Mouse (Mus musculus) G1E-ER4 (cell line): ENCODE data around the gene Tmem39a. TPM values are rescaled to one million over a fixed set of nuclear protein-coding genes. Genes with fewer than 3 reads are reported as not detected.

Source experiments
- GATA1 ChIP-seq: IDR thresholded peaks from one replicate; pipeline ENCODE4 v1.8.0; 2012; ENCODE audit warnings: low read length, inconsistent platforms
- polyA plus RNA-seq: library from polyadenylated mRNA; stranded (reverse); fragments of >175 nt; gene quantifications from 2 replicates; pipeline ENCODE4 v1.2.3, GENCODE M21; 2012

The Tmem39a gene
- polyA plus RNA-seq, 1 experiment: 15.4 TPM

- no peak for TF ChIP-seq GATA1
These were observed 50.6 kb downstream of the Tmem39a start for GRCm38 (mm10) chr16:38609092-38609491.

- TF ChIP-seq GATA1: no peak
These were observed 54.1 kb downstream of the Tmem39a start for GRCm38 (mm10) chr16:38612646-38613045.

GRCm38 (mm10) chr16:38613646-38614045 is 55.1 kb downstream of the Tmem39a start:
- no peak for TF ChIP-seq GATA1

- no peak for TF ChIP-seq GATA1
These were observed 59.5 kb downstream of the Tmem39a start for GRCm38 (mm10) chr16:38617977-38618376.

GRCm38 (mm10) chr16:38619054-38619453 is 60.6 kb downstream of the Tmem39a start:
- TF ChIP-seq GATA1: no peak

- TF ChIP-seq GATA1: no peak
These were observed 62.4 kb downstream of the Tmem39a start for GRCm38 (mm10) chr16:38620696-38621450.

GRCm38 (mm10) chr16:38622283-38622682 is 63.8 kb downstream of the Tmem39a start:
- no peak for TF ChIP-seq GATA1

GRCm38 (mm10) chr16:38624303-38624702 is 65.8 kb downstream of the Tmem39a start:
- TF ChIP-seq GATA1: no peak

GRCm38 (mm10) chr16:38625411-38625810 is 66.9 kb downstream of the Tmem39a start:
- no peak for TF ChIP-seq GATA1

- TF ChIP-seq GATA1: no peak
These were observed 67.4 kb downstream of the Tmem39a start for GRCm38 (mm10) chr16:38625811-38626369.

GRCm38 (mm10) chr16:38632147-38632546 is 73.6 kb downstream of the Tmem39a start:
- no peak for TF ChIP-seq GATA1

- no peak for TF ChIP-seq GATA1
These were observed 77.4 kb downstream of the Tmem39a start for GRCm38 (mm10) chr16:38635833-38636390.

- TF ChIP-seq GATA1: no peak
These were observed 78.2 kb downstream of the Tmem39a start for GRCm38 (mm10) chr16:38636682-38637081.

- no peak for TF ChIP-seq GATA1
These were observed 78.6 kb downstream of the Tmem39a start for GRCm38 (mm10) chr16:38637085-38637484.

Other genes starting within 250 kb of the Tmem39a start
- not detected in 2 replicates for gene Maats1, start 216.6 kb upstream of the Tmem39a start, polyA plus RNA-seq
- gene Cox17, start 211.7 kb upstream of the Tmem39a start, polyA plus RNA-seq: 307 and 514 TPM in 2 replicates
- 882 and 1,467 TPM in 2 replicates for gene Gm21987, start 211.7 kb upstream of the Tmem39a start, polyA plus RNA-seq
- 3.6 and 4.8 TPM in 2 replicates for gene Popdc2, start 196.5 kb upstream of the Tmem39a start, polyA plus RNA-seq
- not detected in 2 replicates for gene Pla1a, start 125.6 kb upstream of the Tmem39a start, polyA plus RNA-seq
- 262 and 323 TPM in 2 replicates for gene Adprh, start 106.0 kb upstream of the Tmem39a start, polyA plus RNA-seq
- 0.12 and 0.19 TPM in 2 replicates for gene Cd80, start 103.1 kb upstream of the Tmem39a start, polyA plus RNA-seq
- 30.1 and 38.6 TPM in 2 replicates for gene Timmdc1, start 36.0 kb upstream of the Tmem39a start, polyA plus RNA-seq
- 6.9 and 7.6 TPM in 2 replicates for gene Poglut1, start 8.4 kb upstream of the Tmem39a start, polyA plus RNA-seq
- gene Arhgap31, start 154.6 kb downstream of the Tmem39a start, polyA plus RNA-seq: 0.04 and 0.06 TPM in 2 replicates
- gene B4galt4, start 183.6 kb downstream of the Tmem39a start, polyA plus RNA-seq: not detected in 2 replicates
- not detected in 2 replicates for gene Upk1b, start 241.6 kb downstream of the Tmem39a start, polyA plus RNA-seq